Mouse (Mus musculus) retina, embryonic 14.5 days (tissue): ENCODE data around the gene Timm29.

Experiments used
- DNase-seq: peaks from one replicate; pipeline ENCODE4 v3.0.0-alpha.2; 2015; ENCODE audit warnings: low spot score

Timm29 gene

DNA sequence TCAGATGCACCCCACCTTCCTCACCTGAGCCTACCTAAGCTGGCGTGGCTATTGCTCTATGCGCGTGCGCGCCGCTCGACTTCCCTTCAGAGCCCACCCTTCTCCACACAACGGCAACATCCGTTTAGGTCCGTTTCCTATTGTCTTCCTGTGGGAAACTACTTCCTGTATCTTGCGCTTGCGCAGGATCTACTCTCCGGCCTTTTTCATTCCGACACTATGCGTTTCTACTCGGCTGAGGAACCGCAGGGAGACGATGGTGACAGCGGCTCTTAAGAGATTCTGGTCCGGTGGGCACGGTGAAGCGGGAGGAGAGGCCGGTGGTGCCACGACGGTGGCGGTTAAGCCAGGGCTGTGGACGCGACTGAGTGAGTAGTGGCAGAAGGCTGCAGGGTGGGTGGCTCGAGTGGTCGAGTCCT lies at the start of gene Timm29, which contains the start of gene Yipf2:
Timm29 (plus strand) TSS at position 20 of the 419 bp plus-strand sequence.
Yipf2 (minus strand) TSS at position 126 of the 419 bp plus-strand sequence.
- peak; percentile 99 for DNase-seq

- DNase-seq: no peak
Observed at GRCm38 (mm10) chr9:21545351-21545915, 47.1 kb upstream of the Timm29 start.

GRCm38 (mm10) chr9:21545916-21546788 lies 46.4 kb upstream of the Timm29 start:
- DNase-seq: peak; percentile 99

GRCm38 (mm10) chr9:21546789-21547074 lies 45.8 kb upstream of the Timm29 start, which contains the start of gene Carm1:
Carm1 (plus strand) TSS chr9:21546894.
- no peak for DNase-seq

DNA sequence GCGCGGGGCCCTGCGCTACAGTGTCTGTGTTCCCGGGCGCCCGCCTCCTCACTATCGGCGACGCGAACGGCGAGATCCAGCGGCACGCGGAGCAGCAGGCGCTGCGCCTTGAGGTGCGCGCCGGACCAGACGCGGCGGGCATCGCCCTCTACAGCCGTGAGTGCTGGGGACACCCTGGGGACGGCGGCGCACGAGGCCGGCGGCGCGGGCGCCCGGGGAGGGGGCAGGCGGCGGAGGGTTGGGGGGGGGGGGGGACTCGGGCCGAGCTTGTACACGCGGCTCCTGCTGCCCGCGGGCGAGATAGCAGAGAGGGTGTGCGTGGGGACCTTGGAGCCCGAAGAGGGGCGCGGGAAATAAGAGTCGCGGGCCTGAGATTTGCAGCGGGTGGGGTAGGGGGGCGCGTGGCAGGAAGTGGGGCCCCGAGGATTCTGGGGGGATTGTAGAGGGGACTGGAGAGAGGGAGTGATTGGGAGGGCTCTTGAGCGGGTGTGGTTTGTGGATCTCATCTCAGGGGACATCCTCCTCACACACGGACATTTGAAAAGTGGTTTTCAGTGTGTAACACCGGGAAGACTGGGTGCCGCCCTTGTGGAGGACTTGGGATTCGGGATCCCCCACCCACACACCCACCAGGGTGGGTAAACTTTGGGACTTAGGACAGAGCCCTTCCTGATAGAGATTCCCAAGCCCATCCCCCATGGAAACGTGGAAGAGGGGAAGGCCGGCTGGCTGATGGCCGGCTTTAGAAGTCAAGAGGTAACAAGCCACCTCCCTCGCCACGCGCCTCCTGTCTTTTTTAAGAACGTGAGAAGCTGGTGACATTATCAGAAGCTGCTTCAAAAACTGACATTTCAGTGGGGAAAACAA lies 45.2 kb upstream of the Timm29 start:
- peak; percentile 62 for DNase-seq

DNA sequence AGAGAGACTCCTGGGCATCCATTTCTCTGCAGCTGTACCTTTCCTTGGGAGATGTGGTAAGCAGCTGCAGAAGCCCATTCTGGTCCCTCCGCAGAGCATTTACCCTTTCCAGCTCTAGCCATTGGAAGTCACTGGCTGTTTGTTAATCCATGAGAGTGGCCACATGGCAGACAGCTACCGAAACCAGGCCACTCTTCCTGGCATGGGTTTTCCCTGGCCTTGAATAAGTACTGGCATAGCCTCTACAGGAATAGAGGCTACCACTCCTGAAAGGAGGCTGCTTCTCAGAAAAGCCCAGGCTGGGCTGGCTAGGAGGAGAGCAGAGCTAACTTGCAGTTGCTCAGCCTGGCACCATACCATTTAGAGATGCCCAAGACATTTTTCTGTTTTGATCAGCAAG lies 41.5 kb upstream of the Timm29 start:
- no peak for DNase-seq

DNA sequence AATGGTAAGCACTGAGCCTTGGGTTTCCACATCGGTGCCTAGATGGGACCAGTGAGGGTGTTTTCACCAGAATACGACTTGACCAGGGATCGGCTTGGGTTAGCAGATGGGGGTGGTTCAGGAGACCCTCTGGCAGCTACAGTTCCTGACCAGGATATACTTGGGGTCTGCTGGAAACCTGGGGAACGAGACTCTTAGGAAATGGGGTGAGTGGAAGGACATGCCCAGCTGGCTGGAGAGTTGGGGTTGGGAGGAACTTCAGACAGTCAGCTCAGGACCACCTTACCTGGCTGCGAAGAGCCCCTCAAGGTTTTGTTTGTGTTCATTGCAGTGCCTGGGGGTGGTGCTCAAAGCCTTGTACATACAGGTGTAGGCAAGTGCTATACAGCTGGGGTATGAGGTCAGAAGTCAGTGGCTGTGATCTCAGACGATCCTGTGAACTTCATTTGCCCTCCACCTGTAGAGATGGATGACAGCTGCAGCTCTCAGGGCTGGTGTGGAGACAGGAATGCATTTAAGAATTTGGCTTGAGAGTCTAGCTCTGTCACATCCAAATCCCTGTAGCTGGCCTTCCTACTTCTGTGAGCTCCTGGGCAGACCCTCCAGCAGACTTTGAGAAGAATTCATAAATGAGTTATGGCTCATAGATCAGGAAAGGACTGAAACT lies 38.8 kb upstream of the Timm29 start:
- no peak for DNase-seq

GRCm38 (mm10) chr9:21555198-21555742 lies 37.3 kb upstream of the Timm29 start:
- no peak for DNase-seq

- no peak for DNase-seq
Observed at GRCm38 (mm10) chr9:21556996-21557395, 35.5 kb upstream of the Timm29 start.

DNA sequence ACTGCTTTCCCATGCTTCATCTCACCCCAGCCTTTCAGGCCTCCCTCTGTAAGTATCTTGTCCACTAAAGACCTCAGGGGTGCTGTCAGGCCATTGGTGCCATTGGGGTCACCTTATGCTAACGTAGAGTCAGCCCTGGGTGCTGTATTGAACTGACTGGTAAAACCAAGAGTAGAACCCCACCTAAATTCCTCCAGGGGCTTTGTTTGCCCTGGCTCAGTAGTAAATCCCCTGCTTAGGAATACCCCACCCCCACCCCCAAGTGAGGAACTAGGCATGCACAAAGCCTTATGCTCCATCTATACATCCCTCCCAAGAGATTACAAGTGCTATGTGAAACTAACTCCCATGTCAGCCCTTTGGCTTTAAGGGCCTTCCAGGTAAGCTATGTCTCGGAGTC lies 35.0 kb upstream of the Timm29 start:
- DNase-seq: no peak

DNA sequence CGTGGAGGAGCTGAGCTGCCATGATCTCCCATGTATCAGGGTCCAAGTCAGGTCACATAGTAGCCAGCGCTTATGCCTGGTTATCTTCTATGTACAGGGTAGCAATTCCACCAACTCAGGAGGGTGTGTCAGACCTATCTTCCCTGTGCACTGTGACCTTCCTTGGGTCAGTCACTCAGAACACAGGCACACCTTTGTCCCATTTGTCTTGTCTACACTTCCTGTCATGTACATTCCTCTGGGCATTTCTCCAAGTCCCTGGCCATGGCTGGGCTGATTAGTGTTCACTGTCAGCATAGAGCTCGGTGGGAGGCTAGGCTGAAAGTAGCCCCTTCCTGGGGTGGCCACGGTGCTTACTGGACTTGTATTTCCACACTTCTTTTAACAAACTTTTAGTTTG lies 34.2 kb upstream of the Timm29 start:
- no peak for DNase-seq

- no peak for DNase-seq
Observed at GRCm38 (mm10) chr9:21559151-21559550, 33.4 kb upstream of the Timm29 start.

DNA sequence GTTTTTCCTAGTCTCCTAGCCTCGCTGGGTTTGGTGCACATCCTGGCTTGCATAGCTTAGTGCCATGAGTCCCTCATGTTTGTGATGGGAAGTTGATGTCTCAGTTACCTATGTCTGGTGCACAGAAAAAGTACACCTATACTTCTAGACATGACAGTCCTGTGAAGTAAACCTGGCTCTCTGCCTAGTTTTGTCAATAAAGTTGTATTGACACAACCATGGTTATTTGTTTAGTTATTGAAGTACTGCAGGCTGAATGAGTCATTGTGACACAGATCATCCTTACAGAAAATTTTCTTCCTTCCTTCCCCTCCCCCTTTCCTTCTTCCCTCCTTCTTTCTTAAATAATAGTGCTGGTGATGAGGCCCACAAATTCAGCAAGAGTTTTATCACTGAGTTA lies 28.1 kb upstream of the Timm29 start:
- no peak for DNase-seq

DNA sequence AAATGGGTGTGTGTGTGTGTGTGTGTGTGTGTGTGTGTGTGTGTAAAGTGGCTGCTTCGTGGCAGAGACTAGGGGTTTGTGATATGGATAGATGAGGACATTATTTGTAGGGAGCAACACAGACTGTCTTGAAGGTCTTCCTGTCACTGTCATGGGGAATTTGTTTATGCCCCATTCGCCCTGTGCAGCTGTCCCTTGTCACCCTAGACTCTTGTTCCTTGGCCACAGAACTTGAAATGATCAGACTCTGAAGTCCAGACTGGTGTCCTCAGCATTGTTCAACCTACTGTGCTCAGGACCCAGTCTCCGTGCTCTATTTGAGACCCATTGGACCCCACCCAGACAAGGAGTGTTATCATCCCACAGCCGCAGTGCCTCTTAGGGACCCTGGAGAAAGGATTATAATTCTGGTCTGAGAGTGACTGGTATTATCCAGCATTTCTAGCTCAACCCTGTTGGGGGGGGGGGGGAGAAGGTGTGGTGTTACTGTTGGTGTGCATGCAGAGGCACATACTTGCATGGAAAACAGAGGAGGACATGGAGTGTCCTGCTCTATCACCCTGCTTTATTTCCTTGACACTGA lies 27.4 kb upstream of the Timm29 start:
- no peak for DNase-seq

DNA sequence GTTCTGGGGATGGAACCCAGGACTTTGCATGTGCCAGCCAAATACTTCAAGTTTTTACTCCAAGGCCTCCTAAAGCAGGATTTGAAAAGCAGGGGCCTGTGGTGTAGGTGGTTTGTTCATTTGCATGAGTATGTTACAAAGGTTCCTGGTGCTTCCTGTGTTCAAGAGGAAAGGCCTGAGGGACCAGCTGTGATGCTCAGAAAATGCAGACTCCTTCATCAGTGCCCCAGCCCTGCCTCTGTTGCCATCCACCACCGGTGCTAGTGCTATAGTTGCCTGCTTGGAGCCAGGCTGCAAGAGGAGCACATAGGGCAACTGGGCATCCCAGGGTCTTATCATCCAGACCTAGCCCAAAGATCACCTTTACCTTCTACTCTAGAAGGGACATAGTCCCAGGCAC lies 26.0 kb upstream of the Timm29 start:
- no peak for DNase-seq

DNA sequence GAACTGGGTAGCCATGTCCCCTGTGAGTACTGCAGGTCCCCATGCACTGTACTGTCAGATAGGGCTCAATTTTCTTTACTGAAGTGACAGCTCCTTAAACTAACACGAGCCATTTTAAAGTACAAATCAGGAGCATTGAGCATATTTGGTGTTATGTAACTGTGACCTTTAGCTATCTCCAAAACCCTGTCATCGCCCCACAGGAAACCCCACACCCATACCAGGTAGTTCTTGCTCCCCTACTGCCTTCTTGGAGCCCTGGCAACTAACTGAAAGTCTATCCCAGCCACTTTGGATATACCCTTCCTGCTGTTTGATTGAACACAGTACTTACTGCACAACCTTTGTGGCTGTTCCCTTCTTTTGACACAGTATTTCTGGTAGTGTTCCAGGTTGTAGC lies 25.5 kb upstream of the Timm29 start:
- no peak for DNase-seq

DNA sequence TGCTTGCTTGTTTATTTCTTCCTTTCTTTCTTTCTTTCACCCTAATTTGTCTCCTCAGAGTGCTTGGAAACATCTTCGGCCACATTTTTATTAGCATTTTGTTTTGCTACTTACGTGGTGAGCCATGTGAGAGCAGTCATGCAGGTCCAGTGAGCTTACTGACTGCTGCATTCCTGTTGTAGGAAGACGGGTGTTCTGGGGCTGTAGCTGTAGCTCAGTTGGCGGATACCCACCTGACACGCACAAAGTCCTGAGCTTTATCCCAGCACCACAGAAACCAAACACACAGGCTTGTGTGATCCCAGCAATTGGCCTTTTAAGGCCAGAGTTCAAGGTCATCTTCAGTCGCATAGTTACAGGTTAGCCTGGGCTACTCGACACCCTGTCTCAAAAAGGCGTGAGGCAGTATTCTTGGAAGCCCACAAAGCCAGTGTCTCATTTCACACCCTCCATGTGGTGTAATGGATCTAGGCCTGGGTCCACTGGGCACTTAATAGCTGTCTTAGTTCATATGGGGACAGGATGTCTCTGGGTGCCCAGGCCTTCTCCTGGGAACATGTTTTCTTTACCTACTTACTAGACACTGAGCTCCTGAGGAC lies 23.8 kb upstream of the Timm29 start:
- no peak for DNase-seq

DNA sequence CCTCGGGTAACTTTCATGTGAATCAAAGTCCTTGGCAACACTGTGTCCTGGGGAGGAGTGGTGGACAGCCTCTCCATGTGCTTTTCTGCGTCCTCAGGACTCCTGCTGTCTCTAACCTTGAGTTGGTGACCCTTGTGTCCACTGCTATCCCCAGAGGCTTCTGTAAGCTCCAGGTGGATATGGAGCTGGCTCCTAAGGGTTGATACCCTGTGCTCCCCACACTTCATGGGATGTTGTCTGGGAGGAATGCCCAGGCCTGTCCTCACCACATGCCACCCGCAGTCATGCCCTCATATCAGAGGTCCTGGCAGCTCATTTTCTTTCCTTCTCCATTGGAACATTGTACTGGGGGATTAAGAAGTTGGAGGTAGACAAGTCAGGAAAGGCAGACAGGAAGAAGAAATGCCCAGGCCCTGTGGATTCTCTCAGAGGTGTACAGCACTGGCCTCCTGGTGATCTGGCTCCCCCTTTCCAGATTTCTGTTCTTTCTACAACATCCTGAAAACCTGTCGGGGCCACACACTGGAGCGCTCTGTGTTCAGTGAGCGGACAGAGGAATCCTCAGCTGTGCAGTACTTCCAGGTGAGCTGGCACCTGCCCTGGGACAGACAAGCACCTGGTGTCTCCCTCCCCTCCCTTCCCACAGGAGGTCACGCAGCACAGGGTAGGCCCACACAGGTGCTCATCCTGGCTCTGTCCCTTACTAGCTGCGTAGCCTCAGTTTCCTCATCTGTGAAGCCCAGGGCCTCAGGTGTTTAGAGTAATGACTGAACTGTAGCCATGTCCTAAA lies 18.3 kb upstream of the Timm29 start:
- no peak for DNase-seq

GRCm38 (mm10) chr9:21575253-21575652 lies 17.3 kb upstream of the Timm29 start:
- no peak for DNase-seq

- DNase-seq: peak; percentile 59
Observed at GRCm38 (mm10) chr9:21576286-21576685, 16.2 kb upstream of the Timm29 start.
